Mouse (Mus musculus): ENCODE measurements around the gene Vps39. TPM values are rescaled to one million over a fixed set of nuclear protein-coding genes. Genes with fewer than 3 reads are reported as not detected.

The Vps39 gene
- total RNA-seq, 1 experiment from 2014 or later, result 44.2 TPM

- ATAC-seq (replicated peaks; ENCODE audit: insufficient number of reproducible peaks, low FRiP score, low TSS enrichment, poor library complexity, severe bottlenecking), result no peak
These were observed 40.6 kb downstream of the Vps39 start for GRCm38 (mm10) chr2:120312276-120312825.

GRCm38 (mm10) chr2:120304113-120304512 lies 48.8 kb downstream of the Vps39 start:
- ATAC-seq (replicated peaks; ENCODE audit: insufficient number of reproducible peaks, low FRiP score, low TSS enrichment, poor library complexity, severe bottlenecking), result no peak

- no peak for ATAC-seq (replicated peaks; ENCODE audit: insufficient number of reproducible peaks, low FRiP score, low TSS enrichment, poor library complexity, severe bottlenecking)
These were observed 51.9 kb downstream of the Vps39 start for GRCm38 (mm10) chr2:120301076-120301475.

- no peak for ATAC-seq (replicated peaks; ENCODE audit: insufficient number of reproducible peaks, low FRiP score, low TSS enrichment, poor library complexity, severe bottlenecking)
These were observed 53.1 kb downstream of the Vps39 start for GRCm38 (mm10) chr2:120299866-120300265.

GRCm38 (mm10) chr2:120296160-120296559 lies 56.8 kb downstream of the Vps39 start:
- ATAC-seq (replicated peaks; ENCODE audit: insufficient number of reproducible peaks, low FRiP score, low TSS enrichment, poor library complexity, severe bottlenecking), result no peak

- ATAC-seq (replicated peaks; ENCODE audit: insufficient number of reproducible peaks, low FRiP score, low TSS enrichment, poor library complexity, severe bottlenecking), result no peak
These were observed 61.4 kb downstream of the Vps39 start for GRCm38 (mm10) chr2:120291471-120292078.

- ATAC-seq (replicated peaks; ENCODE audit: insufficient number of reproducible peaks, low FRiP score, low TSS enrichment, poor library complexity, severe bottlenecking), result no peak
These were observed 63.9 kb downstream of the Vps39 start, which contains the start of gene Pla2g4d for GRCm38 (mm10) chr2:120288995-120289394. Pla2g4d (minus strand) TSS chr2:120289197.

GRCm38 (mm10) chr2:120288401-120288800 lies 64.5 kb downstream of the Vps39 start:
- no peak for ATAC-seq (replicated peaks; ENCODE audit: insufficient number of reproducible peaks, low FRiP score, low TSS enrichment, poor library complexity, severe bottlenecking)

- no peak for ATAC-seq (replicated peaks; ENCODE audit: insufficient number of reproducible peaks, low FRiP score, low TSS enrichment, poor library complexity, severe bottlenecking)
These were observed 67.3 kb downstream of the Vps39 start for GRCm38 (mm10) chr2:120285639-120286038.

- ATAC-seq (replicated peaks; ENCODE audit: insufficient number of reproducible peaks, low FRiP score, low TSS enrichment, poor library complexity, severe bottlenecking), result no peak
These were observed 68.2 kb downstream of the Vps39 start for GRCm38 (mm10) chr2:120284705-120285104.

GRCm38 (mm10) chr2:120284094-120284493 lies 68.8 kb downstream of the Vps39 start:
- no peak for ATAC-seq (replicated peaks; ENCODE audit: insufficient number of reproducible peaks, low FRiP score, low TSS enrichment, poor library complexity, severe bottlenecking)

GRCm38 (mm10) chr2:120283550-120283949 lies 69.4 kb downstream of the Vps39 start:
- ATAC-seq (replicated peaks; ENCODE audit: insufficient number of reproducible peaks, low FRiP score, low TSS enrichment, poor library complexity, severe bottlenecking), result no peak

- ATAC-seq (replicated peaks; ENCODE audit: insufficient number of reproducible peaks, low FRiP score, low TSS enrichment, poor library complexity, severe bottlenecking), result no peak
These were observed 71.7 kb downstream of the Vps39 start for GRCm38 (mm10) chr2:120281221-120281620.

- no peak for ATAC-seq (replicated peaks; ENCODE audit: insufficient number of reproducible peaks, low FRiP score, low TSS enrichment, poor library complexity, severe bottlenecking)
These were observed 73.0 kb downstream of the Vps39 start for GRCm38 (mm10) chr2:120279961-120280360.

- ATAC-seq (replicated peaks; ENCODE audit: insufficient number of reproducible peaks, low FRiP score, low TSS enrichment, poor library complexity, severe bottlenecking), result no peak
These were observed 76.0 kb downstream of the Vps39 start for GRCm38 (mm10) chr2:120276951-120277350.

GRCm38 (mm10) chr2:120268635-120269034 lies 84.3 kb downstream of the Vps39 start:
- ATAC-seq (replicated peaks; ENCODE audit: insufficient number of reproducible peaks, low FRiP score, low TSS enrichment, poor library complexity, severe bottlenecking), result no peak

Other genes with a start within 250 kb of the Vps39 start
- gene Ehd4, start 198.5 kb downstream of the Vps39 start, total RNA-seq (2017), result 102 to 129 TPM (median 116 TPM) in 3 replicates
- not detected in 3 replicates for gene Pla2g4e, start 107.8 kb downstream of the Vps39 start, total RNA-seq (2017)
- gene Pla2g4d, start 63.9 kb downstream of the Vps39 start, total RNA-seq (2017), result not detected in 3 replicates
- 0.10 TPM in 1 of 3 replicates, not detected in the others for gene Pla2g4f, start 39.0 kb downstream of the Vps39 start, total RNA-seq (2017)
- gene Ganc, start 50.8 kb upstream of the Vps39 start, total RNA-seq (2017), result 25.2 to 72.3 TPM (median 30.0 TPM) in 3 replicates
- gene Tmem87a, start 51.0 kb upstream of the Vps39 start, total RNA-seq (2017), result 79.0 to 84.8 TPM (median 79.4 TPM) in 3 replicates
- 2.0 to 6.3 TPM (median 5.0 TPM) in 3 replicates for gene Capn3, start 102.9 kb upstream of the Vps39 start, total RNA-seq (2017)
- gene Zfp106, start 210.7 kb upstream of the Vps39 start, total RNA-seq (2017), result 70.6 to 88.5 TPM (median 78.7 TPM) in 3 replicates
- gene Snap23, start 214.5 kb upstream of the Vps39 start, total RNA-seq (2017), result 215 to 294 TPM (median 259 TPM) in 3 replicates